Mouse (Mus musculus) intestine, postnatal 0 days (tissue): ENCODE results near the gene Itga1. TPM values are rescaled to one million over a fixed set of nuclear protein-coding genes. Genes with fewer than 3 reads are reported as not detected.
A peak's percentile ranks its signal among the peaks of the same experiment; 100 is the strongest.

ENCODE experiments used
- ATAC-seq: fragments of 200-750 bp; cut with Nextera tagmentation; 2 replicates; pipeline ENCODE4 v1.8.0; 2017; ENCODE audit warnings: mild to moderate bottlenecking, moderate TSS enrichment, moderate library complexity
- H3K27ac ChIP-seq: fragments of 300-500 bp; sonication (generic); 2 replicates; pipeline ENCODE4 v1.5.1; 2014; ENCODE audit warnings: mild to moderate bottlenecking, low read depth, low read length, moderate library complexity
- H3K27me3 ChIP-seq: fragments of 300-500 bp; sonication (generic); replicated peaks from 2 replicates; pipeline ENCODE4 v1.6.1; 2014; ENCODE audit warnings: low read length, mixed read lengths; ENCODE audit not compliant: control insufficient read depth, insufficient read depth
- H3K36me3 ChIP-seq: fragments of 300-500 bp; sonication (generic); 2 replicates; pipeline ENCODE4 v1.6.1; 2014; ENCODE audit warnings: mild to moderate bottlenecking, moderate library complexity; ENCODE audit not compliant: control insufficient read depth, insufficient read depth
- H3K4me1 ChIP-seq: fragments of 300-500 bp; sonication (generic); replicated peaks from 2 replicates; pipeline ENCODE4 v1.6.1; 2014; ENCODE audit warnings: antibody characterized with exemption, low read length, mixed read lengths; ENCODE audit not compliant: control insufficient read depth, insufficient read depth
- H3K4me2 ChIP-seq: fragments of 300-500 bp; sonication (generic); replicated peaks from 2 replicates; pipeline ENCODE4 v1.6.1; 2014; ENCODE audit warnings: low read depth, mild to moderate bottlenecking, moderate library complexity
- H3K4me3 ChIP-seq: fragments of 300-500 bp; sonication (generic); 2 replicates; pipeline ENCODE4 v1.5.1; 2014; ENCODE audit warnings: low read depth, low read length
- H3K9ac ChIP-seq: fragments of 300-500 bp; sonication (generic); 2 replicates; pipeline ENCODE4 v1.6.1; 2014; ENCODE audit warnings: mild to moderate bottlenecking, low read depth, low read length
- H3K9me3 ChIP-seq: fragments of 300-500 bp; sonication (generic); 2 replicates; pipeline ENCODE4 v1.6.1; 2016; ENCODE audit warnings: mixed run types; ENCODE audit not compliant: control insufficient read depth
- CTCF ChIP-seq: sonication (generic); IDR thresholded peaks from 2 replicates; pipeline ENCODE4 v1.5.1; 2016; ENCODE audit warnings: low read depth, mild to moderate bottlenecking, control low read depth, antibody characterized with exemption, moderate library complexity
- WGBS: fragments of 180-500 bp; shearing (Covaris S2); extraction: QIAGEN DNeasy Blood & Tissue Kit; methylation state at CpG from one replicate; pipeline ENCODE4 v1.1.7; 2014; 5-methylcytosine and 5-hydroxymethylcytosine counted together
- polyA plus RNA-seq: library from polyadenylated mRNA; unstranded; fragments of >200 nt; fragmentation: Nextera tagmentation; extraction: Ambion mirVana; gene quantifications from 2 replicates; pipeline ENCODE4 v1.2.1, GENCODE M21; 2015

Gene Itga1
- polyA plus RNA-seq, 1 experiment from 2014 or later = 12.8 TPM

GRCm38 (mm10) chr13:115089020-115089394 is 12.8 kb downstream of the Itga1 start:
- Histone ChIP-seq H3K36me3 (peaks cover 11% of the 10 kb centered on the region), H3K9me3 (no peaks in the 10 kb centered on the region), H3K4me2 (peak overlapping the region; percentile 84), H3K4me1 (no peaks in the 10 kb centered on the region), H3K9ac (peak overlapping the region; percentile 72; the same call in 1 of the 2 replicates), H3K27me3 (no peaks in the 10 kb centered on the region), H3K27ac (peak overlapping the region; percentile 63; the same call in 1 of the 2 replicates), H3K4me3 (peak overlapping the region; percentile 46)
- ATAC-seq = no peak
- TF ChIP-seq CTCF = no peak
- WGBS = 36% methylated on average over 11 of the region's 11 CpGs

- ATAC-seq = no peak
- TF ChIP-seq CTCF = no peak
- 67% methylated on average over 6 of the region's 6 CpGs for WGBS
Observed at GRCm38 (mm10) chr13:115085974-115086373, 15.8 kb downstream of the Itga1 start.

GRCm38 (mm10) chr13:115082339-115082738 is 19.4 kb downstream of the Itga1 start:
- H3K9ac ChIP-seq = no peak overlapping the region
- no peak overlapping the region for H3K4me2 ChIP-seq
- no peak for TF ChIP-seq CTCF
- H3K4me3 ChIP-seq = no peak overlapping the region
- H3K4me1 ChIP-seq = no peaks in the 10 kb centered on the region
- 67% methylated on average over 7 of the region's 7 CpGs for WGBS
- H3K27me3 ChIP-seq = no peaks in the 10 kb centered on the region
- no peaks in the 10 kb centered on the region for H3K9me3 ChIP-seq
- no peak for ATAC-seq
- H3K27ac ChIP-seq = no peak overlapping the region
- peaks cover 5% of the 10 kb centered on the region for H3K36me3 ChIP-seq

More at GRCm38 (mm10) chr13:115085974-115086373, 15.8 kb downstream of the Itga1 start:
- Histone ChIP-seq H3K36me3 (peaks cover 11% of the 10 kb centered on the region), H3K4me1 (no peaks in the 10 kb centered on the region), H3K4me2 (no peak overlapping the region), H3K4me3 (no peak overlapping the region), H3K27me3 (no peaks in the 10 kb centered on the region), H3K27ac (no peak overlapping the region; the same call in 1 of the 2 replicates), H3K9ac (no peak overlapping the region), H3K9me3 (no peaks in the 10 kb centered on the region)

- H3K36me3 ChIP-seq = no peaks in the 10 kb centered on the region
- no peak for ATAC-seq
- TF ChIP-seq CTCF = no peak
- no peak overlapping the region for H3K9ac ChIP-seq
- H3K4me2 ChIP-seq = no peak overlapping the region
- H3K9me3 ChIP-seq = no peaks in the 10 kb centered on the region
- no peaks in the 10 kb centered on the region for H3K27me3 ChIP-seq
- no peaks in the 10 kb centered on the region for H3K4me1 ChIP-seq
- no peak overlapping the region for H3K27ac ChIP-seq
- no peak overlapping the region for H3K4me3 ChIP-seq
- 83% methylated on average over 3 of the region's 3 CpGs for WGBS
Observed at GRCm38 (mm10) chr13:115079996-115080585, 21.7 kb downstream of the Itga1 start.

DNA sequence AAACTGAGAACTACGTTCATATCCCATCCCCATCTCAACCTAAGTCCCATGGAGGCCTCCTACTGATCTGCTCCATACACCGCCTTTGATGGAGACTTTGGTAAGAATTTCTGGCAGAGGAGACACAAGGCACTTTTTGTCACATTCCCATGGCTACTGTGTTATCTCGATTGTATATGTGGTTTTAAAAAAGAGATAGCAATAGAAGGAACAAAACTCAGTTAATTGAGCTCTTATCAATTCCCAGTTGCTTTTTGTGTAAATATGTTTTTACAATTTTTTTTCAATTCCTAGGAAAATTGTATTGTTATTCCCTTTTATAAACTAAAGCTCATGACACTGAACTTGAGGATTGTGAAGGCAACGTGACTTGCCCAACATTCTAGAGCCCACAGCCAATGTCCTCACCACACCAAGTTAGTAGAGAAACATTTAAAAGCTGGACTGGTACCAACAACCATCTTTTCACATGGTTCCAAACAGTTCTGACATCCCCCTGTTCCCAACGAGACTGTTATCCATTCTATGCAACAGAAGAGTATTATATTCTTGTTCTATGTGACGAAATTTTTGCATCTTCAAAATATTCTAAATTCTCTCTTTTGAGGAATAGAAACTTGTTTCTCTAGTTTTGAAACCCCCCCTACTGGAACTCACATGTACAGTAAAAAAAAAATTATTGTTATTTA is 22.6 kb downstream of the Itga1 start:
- H3K9ac ChIP-seq = no peak overlapping the region
- ATAC-seq = no peak
- no peak for TF ChIP-seq CTCF
- WGBS = 79% methylated on average over 6 of the region's 6 CpGs
- H3K27me3 ChIP-seq = no peaks in the 10 kb centered on the region
- no peaks in the 10 kb centered on the region for H3K9me3 ChIP-seq
- no peaks in the 10 kb centered on the region for H3K36me3 ChIP-seq
- no peaks in the 10 kb centered on the region for H3K4me1 ChIP-seq
- no peak overlapping the region for H3K27ac ChIP-seq
- H3K4me3 ChIP-seq = no peak overlapping the region
- no peak overlapping the region for H3K4me2 ChIP-seq

GRCm38 (mm10) chr13:115077346-115078134 is 24.2 kb downstream of the Itga1 start:
- ATAC-seq = no peak
- no peak overlapping the region for H3K27ac ChIP-seq
- WGBS = 75% methylated on average over 9 of the region's 9 CpGs
- TF ChIP-seq CTCF = no peak
- H3K9ac ChIP-seq = no peak overlapping the region
- H3K4me1 ChIP-seq = no peaks in the 10 kb centered on the region
- H3K27me3 ChIP-seq = no peaks in the 10 kb centered on the region
- H3K36me3 ChIP-seq = no peaks in the 10 kb centered on the region
- H3K4me3 ChIP-seq = no peak overlapping the region
- H3K9me3 ChIP-seq = no peaks in the 10 kb centered on the region
- H3K4me2 ChIP-seq = no peak overlapping the region
